Mouse (Mus musculus): ENCODE measurements around the gene Tnni1. TPM values are rescaled to one million over a fixed set of nuclear protein-coding genes. Genes with fewer than 3 reads are reported as not detected.
A peak's percentile ranks its signal among the peaks of the same experiment; 100 is the strongest.

Tnni1 gene
- total RNA-seq (2021) = 100 to 1,000 TPM; 184 to 604 TPM
- long read RNA-seq, experiment 1, partial matches to known transcripts = 31 of 347 reads
- long read RNA-seq, experiment 1, other reads (novel, unspliced or antisense) = 316 of 347 reads
- long read RNA-seq, experiment 2, partial matches to known transcripts = 30 of 390 reads
- long read RNA-seq, experiment 2, other reads (novel, unspliced or antisense) = 360 of 390 reads

- peak; percentile 66 for DNase-seq
- H3K27ac ChIP-seq = peak within 1 kb of the TSS; percentile 94
- intact Hi-C loops (cut with DNase I) = no loop called here
Measured at GRCm38 (mm10) chr1:135778780-135779535, at the start of gene Tnni1. Tnni1 (plus strand) TSS chr1:135779434.

GRCm38 (mm10) chr1:135729821-135730220 lies 49.4 kb upstream of the Tnni1 start:
- DNase-seq = no peak
- intact Hi-C loops (cut with DNase I) = no loop called here
- Histone ChIP-seq H3K27ac (peak overlapping the region; percentile 91), H3K4me3 (peak overlapping the region; percentile 85)
- no peak for TF ChIP-seq CTCF (IDR thresholded peaks at IDR 0.05)

More at GRCm38 (mm10) chr1:135778780-135779535, at the start of gene Tnni1:
- H3K4me3 ChIP-seq = peak within 1 kb of the TSS; percentile 17
- TF ChIP-seq CTCF (IDR thresholded peaks at IDR 0.05) = no peak

DNA sequence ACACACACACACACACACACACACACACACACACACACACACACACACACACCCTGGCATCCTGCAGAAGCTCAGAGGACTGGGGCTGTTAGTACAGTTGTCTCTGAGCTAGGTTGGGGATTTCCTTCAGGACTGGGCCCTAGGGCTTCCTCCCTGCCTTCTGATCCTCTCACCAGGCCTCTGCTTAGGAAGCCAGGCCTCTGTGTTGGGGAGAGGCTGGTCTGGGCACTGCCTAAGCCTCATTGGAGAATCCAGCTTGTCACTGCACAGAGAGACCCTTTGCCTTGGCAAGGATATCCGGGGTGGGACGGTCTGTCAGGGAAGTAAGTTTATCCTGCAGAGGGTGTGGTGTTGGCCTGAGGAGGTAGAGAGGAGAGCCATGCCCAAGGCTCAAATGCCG lies 48.9 kb upstream of the Tnni1 start:
- TF ChIP-seq CTCF (IDR thresholded peaks at IDR 0.05) = no peak
- Histone ChIP-seq H3K27ac (peak overlapping the region; percentile 91), H3K4me3 (peak overlapping the region; percentile 85)
- DNase-seq = no peak
- intact Hi-C loops (cut with DNase I) = no loop called here

DNA sequence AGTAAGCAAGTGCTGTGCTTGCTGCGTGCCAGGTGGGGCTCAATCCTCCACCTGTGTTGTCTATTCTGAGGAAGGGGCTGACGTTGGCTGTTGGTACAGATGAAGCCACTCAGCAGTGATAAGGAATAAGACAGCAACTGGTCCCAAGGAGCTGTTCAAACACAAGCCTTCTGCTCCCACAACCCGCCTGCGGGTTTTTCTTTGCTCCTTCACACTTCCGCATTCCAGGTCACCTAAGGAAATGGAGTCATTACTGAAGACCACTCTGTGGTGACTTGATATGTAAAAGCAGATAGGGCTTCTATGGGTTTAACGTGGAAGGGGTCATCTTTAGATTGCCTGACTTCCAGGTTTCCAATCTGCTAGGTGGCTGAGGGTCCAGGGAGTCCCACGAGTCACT lies 47.8 kb upstream of the Tnni1 start:
- peak overlapping the region; percentile 91 for H3K27ac ChIP-seq
- H3K4me3 ChIP-seq = peak overlapping the region; percentile 85
- no peak for TF ChIP-seq CTCF (IDR thresholded peaks at IDR 0.05)
- DNase-seq = no peak
- intact Hi-C loops (cut with DNase I) = no loop called here

DNA sequence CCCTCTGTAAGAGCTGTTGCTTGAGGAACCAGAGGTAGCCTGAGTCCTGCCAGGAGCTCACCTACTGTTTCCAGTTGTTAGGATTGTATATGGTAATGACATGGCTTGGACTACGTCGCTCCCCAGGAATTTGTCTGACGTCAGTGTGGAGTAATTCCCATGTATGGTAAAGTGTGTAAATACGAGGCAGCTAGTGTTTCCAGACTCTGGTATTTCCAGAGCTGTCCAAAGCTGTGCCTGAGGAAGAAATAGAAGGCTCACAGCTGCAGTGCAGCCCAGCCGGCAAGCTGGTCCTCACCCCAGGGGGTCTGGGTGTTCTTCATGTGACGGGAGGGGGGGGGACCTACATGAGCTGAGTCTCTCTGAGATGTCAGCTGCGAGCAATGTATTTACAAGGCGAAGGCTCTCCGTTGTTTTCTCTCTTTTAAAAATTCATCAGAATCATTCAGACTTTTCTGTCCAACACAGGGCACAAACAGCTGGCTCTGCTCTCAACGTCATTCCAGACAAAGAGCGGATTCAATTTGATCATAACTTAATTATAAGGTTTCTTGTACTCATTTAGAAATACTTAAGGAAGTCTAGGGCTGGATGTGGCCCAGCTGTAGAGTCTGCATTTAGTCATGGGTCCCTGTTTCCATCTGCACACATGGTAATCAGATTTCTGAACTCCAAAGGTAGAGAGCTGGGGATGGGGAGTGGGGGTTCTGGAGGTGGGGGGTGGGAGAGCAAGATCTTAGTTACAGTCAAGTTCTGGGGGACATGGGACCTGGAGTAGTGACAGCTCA lies 47.1 kb upstream of the Tnni1 start:
- Histone ChIP-seq H3K27ac (peak overlapping the region; percentile 91), H3K4me3 (peak overlapping the region; percentile 85)
- TF ChIP-seq CTCF (IDR thresholded peaks at IDR 0.05) = no peak
- DNase-seq = no peak
- intact Hi-C loops (cut with DNase I) = no loop called here

- Histone ChIP-seq H3K4me3 (peak overlapping the region; percentile 37), H3K27ac (peak overlapping the region; percentile 91)
- TF ChIP-seq CTCF (IDR thresholded peaks at IDR 0.05) = no peak
- intact Hi-C loops (cut with DNase I) = no loop called here
- DNase-seq = no peak
Measured at GRCm38 (mm10) chr1:135734225-135734937, 44.9 kb upstream of the Tnni1 start.

DNA sequence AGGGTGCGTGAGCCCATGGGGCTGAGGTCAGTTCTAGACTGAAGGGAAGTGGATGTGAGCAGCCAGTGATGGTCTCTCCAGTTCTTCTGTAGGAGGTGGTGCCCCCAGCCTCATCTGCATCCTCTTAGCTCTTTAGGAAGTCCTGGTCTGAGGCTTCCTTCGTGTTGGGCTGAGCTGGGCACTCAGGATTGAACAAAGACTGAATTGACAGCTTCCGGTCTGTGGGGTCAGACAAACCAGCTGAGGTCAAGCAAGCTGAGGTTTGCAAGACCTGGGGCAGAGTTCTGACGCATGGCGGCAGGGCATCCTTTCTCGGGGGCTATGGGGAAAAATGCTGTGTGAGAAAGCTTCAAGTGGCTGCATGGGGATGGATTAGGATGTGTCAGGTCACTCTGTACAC lies 43.8 kb upstream of the Tnni1 start:
- peak overlapping the region; percentile 37 for H3K4me3 ChIP-seq
- no peak for TF ChIP-seq CTCF (IDR thresholded peaks at IDR 0.05)
- DNase-seq = no peak
- intact Hi-C loops (cut with DNase I) = no loop called here
- H3K27ac ChIP-seq = peak overlapping the region; percentile 91

DNA sequence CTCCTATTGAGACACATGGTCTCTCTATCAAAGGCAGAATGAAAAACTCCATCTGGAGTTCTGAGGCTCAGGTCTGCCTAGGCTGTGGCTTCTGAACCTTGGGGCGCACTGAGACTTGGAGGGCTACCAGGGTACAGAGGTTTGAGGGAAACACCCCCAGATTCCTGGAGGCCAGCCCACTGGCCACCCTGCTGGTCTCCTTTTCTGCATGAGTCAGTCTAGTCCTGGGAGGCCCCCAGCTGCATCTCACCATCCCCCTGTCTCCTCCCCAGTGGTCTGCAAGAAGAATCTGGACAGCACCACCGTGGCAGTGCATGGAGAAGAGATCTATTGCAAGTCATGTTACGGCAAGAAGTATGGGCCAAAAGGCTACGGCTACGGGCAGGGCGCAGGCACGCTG lies 34.2 kb upstream of the Tnni1 start:
- intact Hi-C loops (cut with DNase I) = no loop called here
- TF ChIP-seq CTCF (IDR thresholded peaks at IDR 0.05) = no peak
- no peak overlapping the region for H3K4me3 ChIP-seq

DNA sequence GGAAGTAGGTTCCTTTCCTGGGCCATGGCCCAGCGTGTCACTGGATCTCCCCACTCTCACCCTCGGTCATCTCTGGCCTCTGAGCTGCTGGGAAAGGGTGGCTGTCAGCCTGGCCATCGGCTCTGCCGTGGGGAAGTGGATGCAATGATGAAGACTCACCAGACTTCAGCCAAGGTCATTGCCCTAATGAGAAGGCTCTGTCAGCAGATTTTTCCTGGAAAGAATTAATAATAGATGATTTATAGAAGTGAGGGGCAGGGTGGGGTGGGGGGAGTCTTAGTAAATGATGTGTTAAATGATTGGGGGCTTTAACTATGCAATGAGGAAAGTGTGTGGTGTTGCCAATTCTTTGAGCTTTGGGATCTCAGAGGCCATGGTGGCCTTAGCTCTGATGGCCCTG lies 33.0 kb upstream of the Tnni1 start:
- no peak for DNase-seq
- no peak overlapping the region for H3K27ac ChIP-seq
- intact Hi-C loops (cut with DNase I) = no loop called here
- H3K4me3 ChIP-seq = no peak overlapping the region
- TF ChIP-seq CTCF (IDR thresholded peaks at IDR 0.05) = no peak

More for the DNA sequence above, 34.2 kb upstream of the Tnni1 start:
- H3K27ac ChIP-seq = peak overlapping the region; percentile 73
- no peak for DNase-seq

DNA sequence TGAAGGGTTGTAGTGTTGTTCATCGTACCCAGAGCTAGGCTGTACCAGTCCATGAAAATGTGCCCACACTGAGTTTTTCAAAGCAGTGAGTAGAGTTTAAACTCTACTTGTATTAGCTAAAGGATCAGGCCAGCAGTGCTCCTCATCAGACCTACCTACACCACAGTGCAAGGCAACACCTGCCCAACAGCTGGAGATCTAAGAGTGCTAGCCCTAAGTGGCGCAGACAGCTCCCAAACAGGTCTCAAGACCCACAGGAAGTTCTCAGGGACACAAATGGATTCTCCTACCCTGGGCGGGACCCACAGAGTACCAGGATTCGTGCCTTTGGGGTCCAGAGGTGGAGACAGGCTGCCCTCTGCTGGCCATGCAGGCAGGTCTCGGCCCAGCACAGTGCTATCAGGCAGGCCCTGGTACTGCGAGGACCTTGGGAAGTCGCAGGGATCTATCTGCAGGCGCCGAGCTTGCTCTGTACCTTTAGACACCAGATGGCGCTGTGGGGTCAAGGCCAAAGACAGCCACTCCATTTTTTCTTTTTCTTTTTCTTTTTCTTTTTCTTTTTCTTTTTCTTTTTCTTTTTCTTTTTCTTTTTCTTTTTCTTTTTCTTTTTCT lies 26.4 kb upstream of the Tnni1 start:
- intact Hi-C loops (cut with DNase I) = loop anchor here (1.0 kb wide), 2 partner anchors 28 to 34 kb away; no protein-coding TSS in a partner anchor
- peak; percentile 95 for DNase-seq
- no peak overlapping the region for H3K4me3 ChIP-seq
- peak; percentile 96 for TF ChIP-seq CTCF (IDR thresholded peaks at IDR 0.05)
- peak overlapping the region; percentile 62 for H3K27ac ChIP-seq

DNA sequence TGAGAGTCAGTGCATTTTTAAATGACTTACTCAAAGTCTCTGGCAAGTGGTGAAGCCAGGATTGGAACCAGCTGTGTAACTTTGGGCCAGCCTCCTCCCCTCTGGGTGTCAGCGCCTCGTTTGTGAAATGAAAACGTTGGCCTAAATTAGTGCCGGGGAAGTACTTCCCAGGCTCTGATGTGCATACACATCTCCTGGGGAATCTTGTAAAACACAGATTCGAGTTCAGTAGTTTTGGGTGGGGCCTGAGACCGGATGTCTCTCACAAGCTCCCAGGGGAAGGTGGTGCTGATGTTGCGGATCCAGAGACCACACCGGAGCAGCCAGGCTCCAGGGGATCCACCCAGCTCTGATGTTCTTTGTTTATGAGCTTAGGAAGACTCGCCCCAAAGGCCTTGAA lies 23.9 kb upstream of the Tnni1 start:
- intact Hi-C loops (cut with DNase I) = no loop called here
- Histone ChIP-seq H3K4me3 (no peak overlapping the region), H3K27ac (peak overlapping the region; percentile 70)
- TF ChIP-seq CTCF (IDR thresholded peaks at IDR 0.05) = no peak
- peak; percentile 80 for DNase-seq

DNA sequence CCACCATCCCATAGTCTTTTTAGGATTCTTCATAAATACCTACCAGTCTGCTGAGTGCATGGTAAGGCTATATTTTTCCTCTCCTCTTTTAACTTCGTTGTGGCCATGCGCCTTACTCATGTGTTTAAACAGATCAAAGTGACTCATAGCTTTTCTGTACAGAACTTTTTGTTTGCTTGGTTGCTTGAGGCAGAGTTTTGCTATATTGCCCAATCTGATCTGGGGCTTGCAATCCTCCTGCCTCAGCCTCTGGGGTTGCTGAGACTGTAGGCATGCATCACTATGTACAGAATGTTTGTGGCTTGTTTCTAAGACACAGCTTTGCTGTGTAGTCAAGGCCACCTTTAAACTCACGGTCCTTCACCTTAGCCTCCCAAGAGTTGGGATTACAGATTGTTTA lies 23.3 kb upstream of the Tnni1 start:
- DNase-seq = no peak
- intact Hi-C loops (cut with DNase I) = no loop called here
- TF ChIP-seq CTCF (IDR thresholded peaks at IDR 0.05) = no peak
- H3K4me3 ChIP-seq = no peak overlapping the region
- peak overlapping the region; percentile 70 for H3K27ac ChIP-seq
